In the genomic region with DNA sequence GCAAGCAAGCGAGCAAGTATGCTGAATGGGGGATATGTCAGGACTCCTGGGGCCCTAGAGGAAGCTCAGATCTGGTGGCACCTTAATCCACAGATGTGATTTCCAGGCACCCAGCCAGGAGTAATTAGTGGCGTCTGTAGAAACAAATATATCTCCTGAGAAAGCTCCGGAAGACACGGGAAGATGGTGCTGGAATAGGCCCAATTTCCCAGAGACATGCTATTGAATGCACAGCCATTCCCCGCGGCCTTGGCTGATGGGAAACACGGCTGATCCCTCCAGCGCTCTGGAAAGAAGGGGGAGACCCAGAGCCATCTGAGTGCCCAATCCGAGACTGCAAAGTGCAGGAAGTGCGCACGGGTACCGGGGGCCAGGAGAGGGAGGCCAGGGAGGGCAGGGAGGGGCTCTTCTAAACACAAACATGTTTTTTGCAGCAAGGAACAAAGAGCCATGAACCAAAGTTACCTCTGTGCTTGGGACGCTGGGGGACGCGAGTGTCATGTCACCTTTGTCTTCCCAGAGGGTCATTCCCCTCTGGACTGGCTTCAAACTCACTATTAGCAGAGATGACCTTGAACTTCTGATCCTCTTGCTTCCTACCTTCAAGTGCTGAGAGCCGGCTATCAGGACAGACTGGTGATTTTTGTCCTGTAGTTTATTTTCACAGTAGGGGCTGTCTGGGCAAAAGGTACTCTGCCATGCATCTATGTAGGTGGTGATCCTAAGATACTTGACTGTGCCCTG, we compare ENCODE assay signal across 9 mouse cellular contexts. TPM values are rescaled to one million over a fixed set of nuclear protein-coding genes. Genes with fewer than 3 reads are reported as not detected.
DNase-seq lines count a peak whose midpoint lies in the region; ATAC-seq lines count a peak whose summit lies in the region.
"Had no signal": no experiment of that assay in that cellular context is flagged by ENCODE, and none has a peak within 500 bp of the region (broad histone marks: within the 10 kb centered on the region; RNA-seq: fewer than 3 reads in every experiment).

No protein-coding gene starts in this region.

- ATAC-seq in liver, embryonic 16.5 days (ENCODE audit: low read depth), result peak; percentile 28; the same call in 1 of the 2 replicates
- no peak for ATAC-seq in liver, embryonic 11.5 days (replicated peaks; ENCODE audit: low FRiP score)
- peak; percentile 68; the same call in 1 of the 2 replicates for ATAC-seq in kidney, embryonic 16.5 days (ENCODE audit: low FRiP score, low TSS enrichment)
- no peak for ATAC-seq in megakaryocyte progenitor cell, adult 5-6 weeks (replicated peaks; ENCODE audit: poor library complexity)

- H3K4me2 ChIP-seq in liver, embryonic 16.5 days (ENCODE audit: low read depth, low read length), result no peak overlapping the region
- no peak overlapping the region for H3K4me2 ChIP-seq in liver, embryonic 11.5 days
- no peak overlapping the region for H3K4me2 ChIP-seq in kidney, embryonic 16.5 days (replicated peaks; ENCODE audit: low read depth, low read length)
- H3K4me2 ChIP-seq: liver, embryonic 13.5 days had no signal

- DNase-seq in adrenal gland, adult 2 months, result peak; percentile 63
- no peak for DNase-seq in adrenal gland, postnatal 4 days (ENCODE audit: low spot score in 2 of 2)
- no peak for DNase-seq in liver, embryonic 11.5 days (ENCODE audit: low spot score)
- DNase-seq in right cerebral cortex, adult 18-20 months, result peak; percentile 40
- no peak for DNase-seq in spleen, postnatal 36 days (ENCODE audit: low spot score in 2 of 2)
- DNase-seq: liver, embryonic 13.5 days had no signal

- WGBS in liver, embryonic 16.5 days (ENCODE audit: insufficient replicate concordance), result 82% methylated on average over 16 of the region's 16 CpGs
- WGBS in liver, embryonic 11.5 days, result 88% methylated on average over 16 of the region's 16 CpGs
- WGBS in kidney, embryonic 16.5 days, result 74% methylated on average over 16 of the region's 16 CpGs

- H3K27me3 ChIP-seq in liver, embryonic 16.5 days (ENCODE audit: control insufficient read depth, insufficient read depth, low read depth, low read length), result no peaks in the 10 kb centered on the region
- no peaks in the 10 kb centered on the region for H3K27me3 ChIP-seq in liver, embryonic 11.5 days (replicated peaks; ENCODE audit: control insufficient read depth, insufficient read depth, low read length)
- H3K27me3 ChIP-seq in kidney, embryonic 16.5 days (ENCODE audit: insufficient read depth, low read length), result no peaks in the 10 kb centered on the region
- H3K27me3 ChIP-seq: liver, embryonic 13.5 days had no signal

- no peak overlapping the region for H3K9ac ChIP-seq in liver, embryonic 16.5 days (ENCODE audit: low read depth, low read length)
- no peak overlapping the region for H3K9ac ChIP-seq in liver, embryonic 11.5 days (ENCODE audit: low read depth, low read length)
- H3K9ac ChIP-seq in kidney, embryonic 16.5 days (replicated peaks; ENCODE audit: low read length), result no peak overlapping the region
- H3K9ac ChIP-seq: liver, embryonic 13.5 days had no signal

- no peak overlapping the region for H3K27ac ChIP-seq in liver, embryonic 16.5 days (ENCODE audit: low read length)
- H3K27ac ChIP-seq in liver, embryonic 11.5 days (ENCODE audit: low read depth, low read length), result no peak overlapping the region; the same call in 1 of the 2 replicates
- H3K27ac ChIP-seq in kidney, embryonic 16.5 days (ENCODE audit: low read length), result 0 out of 2 replicates have a peak overlapping the region, but pooled peaks have one; percentile 27
- H3K27ac ChIP-seq: liver, embryonic 13.5 days had no signal

- H3K4me3 ChIP-seq in liver, embryonic 16.5 days (ENCODE audit: low read depth, low read length), result no peak overlapping the region
- H3K4me3 ChIP-seq in liver, embryonic 11.5 days (ENCODE audit: low read depth, low read length), result no peak overlapping the region
- no peak overlapping the region for H3K4me3 ChIP-seq in kidney, embryonic 16.5 days (ENCODE audit: low read length)
- H3K4me3 ChIP-seq: liver, embryonic 13.5 days had no signal

- H3K36me3 ChIP-seq in liver, embryonic 16.5 days (ENCODE audit: control insufficient read depth, insufficient read depth), result no peaks in the 10 kb centered on the region
- H3K36me3 ChIP-seq in liver, embryonic 11.5 days (ENCODE audit: control insufficient read depth, insufficient read depth, low read length), result peaks cover 2% of the 10 kb centered on the region; the same call in 1 of the 2 replicates
- no peaks in the 10 kb centered on the region for H3K36me3 ChIP-seq in kidney, embryonic 16.5 days (ENCODE audit: insufficient read depth, low read length)

- H3K4me1 ChIP-seq in liver, embryonic 16.5 days (ENCODE audit: control insufficient read depth, low read depth, low read length), result peaks cover 26% of the 10 kb centered on the region
- peaks cover 14% of the 10 kb centered on the region; the same call in 1 of the 2 replicates for H3K4me1 ChIP-seq in liver, embryonic 11.5 days (replicated peaks; ENCODE audit: control insufficient read depth, insufficient read depth, low read length)
- H3K4me1 ChIP-seq in kidney, embryonic 16.5 days (ENCODE audit: insufficient read depth, low read length), result peaks cover 8% of the 10 kb centered on the region; the same call in 1 of the 2 replicates

- H3K9me3 ChIP-seq in liver, embryonic 16.5 days (replicated peaks; ENCODE audit: control insufficient read depth, low read length), result no peaks in the 10 kb centered on the region
- H3K9me3 ChIP-seq in liver, embryonic 11.5 days (ENCODE audit: control insufficient read depth, low read length), result no peaks in the 10 kb centered on the region
- H3K9me3 ChIP-seq in kidney, embryonic 16.5 days (ENCODE audit: low read length), result no peaks in the 10 kb centered on the region
- H3K9me3 ChIP-seq: liver, embryonic 13.5 days had no signal

RNA-seq across cellular contexts. Expression of a gene that starts 21.7 kb away (rescaled TPM):
- 1,000 to 10,000 TPM; 2,436 to 2,553 TPM for total RNA-seq in adrenal gland, adult 2 months (2021)
- 2,348 and 2,822 TPM in 2 replicates for polyA plus RNA-seq in adrenal gland, adult 2 months (2012; rRNA removed)
- 100 to 1,000 TPM; 582 to 655 TPM for total RNA-seq in adrenal gland, postnatal 4 days (2021)
- 78.3 and 89.5 TPM in 2 replicates for polyA plus RNA-seq in liver, embryonic 16.5 days (2015; fragmentation: Nextera tagmentation; extraction: Ambion mirVana)
- polyA plus RNA-seq in liver, embryonic 11.5 days (2014; fragmentation: Nextera tagmentation; extraction: Ambion mirVana), result 104 and 108 TPM in 2 replicates
- 91.8 and 103 TPM in 2 replicates for polyA plus RNA-seq in kidney, embryonic 16.5 days (2015; fragmentation: Nextera tagmentation; extraction: Ambion mirVana)
- 58.9 and 60.4 TPM in 2 replicates for total RNA-seq in megakaryocyte progenitor cell, adult 5-6 weeks (2015)
- 52.3 and 59.6 TPM in 2 replicates for total RNA-seq in megakaryocyte progenitor cell, adult 5-6 weeks (2017)

Comparison
In these comparisons a context has a peak if more than half of its experiments do, and no peak if none do; other contexts are left out.
1. DNase-seq: peak in adrenal gland, adult 2 months (single experiment) and right cerebral cortex, adult 18-20 months (single experiment); none in adrenal gland, postnatal 4 days (0 of 2), liver, embryonic 11.5 days (single experiment) and spleen, postnatal 36 days (0 of 2).
2. ATAC-seq: peak in liver, embryonic 16.5 days (single experiment) and kidney, embryonic 16.5 days (single experiment); none in liver, embryonic 11.5 days (single experiment) and megakaryocyte progenitor cell, adult 5-6 weeks (single experiment).
3. RNA of a gene that starts 21.7 kb away (polyA plus RNA-seq): 2,348 to 2,822 TPM in adrenal gland, adult 2 months; 104 to 108 TPM in liver, embryonic 11.5 days, 91.8 to 103 TPM in kidney, embryonic 16.5 days and 78.3 to 89.5 TPM in liver, embryonic 16.5 days; every median in the first group is over 10 times any median in the second.